Mouse (Mus musculus) large intestine, adult 2 months (tissue): ENCODE data around the gene Pmel. TPM values are rescaled to one million over a fixed set of nuclear protein-coding genes. Genes with fewer than 3 reads are reported as not detected.

Source experiments
- DNase-seq: peaks from one replicate; pipeline ENCODE4 v3.0.0-alpha.2; 2012; ENCODE audit warnings: low read depth, low spot score
- WGBS: fragments of 180-500 bp; shearing (Covaris S2); methylation state at CpG from one replicate; pipeline ENCODE4 v1.1.7; 2018; 5-methylcytosine and 5-hydroxymethylcytosine counted together
- polyA plus RNA-seq: library from polyadenylated mRNA; depleted of rRNA; stranded (reverse); fragments of >200 nt; gene quantifications from 2 replicates; pipeline ENCODE4 v1.2.3, GENCODE M21; 2012; rRNA removed

The Pmel gene
- 2.6 and 2.8 TPM in 2 replicates for polyA plus RNA-seq

DNA sequence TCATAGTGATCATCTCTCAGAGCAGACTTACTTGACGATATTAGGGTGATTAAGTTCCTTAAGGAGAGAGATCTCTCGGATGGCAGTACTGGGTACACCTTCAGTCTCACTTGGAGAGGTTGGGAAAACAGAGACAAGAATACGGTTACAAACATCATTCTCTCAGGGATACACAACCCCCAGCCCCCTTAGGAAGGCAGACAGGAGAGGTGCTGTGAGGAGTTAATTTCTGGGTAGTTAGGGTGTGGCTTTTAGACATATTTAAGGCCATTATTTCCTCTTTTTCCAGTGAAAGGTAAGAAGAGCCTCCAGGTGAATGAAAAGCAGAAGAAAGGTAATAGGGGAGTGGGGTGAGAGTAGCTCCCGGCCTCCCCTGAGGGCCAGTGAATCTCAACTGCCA lies at the start of gene Pmel:
TSS of gene Pmel (plus strand) at position 301 of the 400 bp plus-strand sequence.
- WGBS = 19% methylated on average over 4 of the region's 4 CpGs
- DNase-seq = no peak

DNA sequence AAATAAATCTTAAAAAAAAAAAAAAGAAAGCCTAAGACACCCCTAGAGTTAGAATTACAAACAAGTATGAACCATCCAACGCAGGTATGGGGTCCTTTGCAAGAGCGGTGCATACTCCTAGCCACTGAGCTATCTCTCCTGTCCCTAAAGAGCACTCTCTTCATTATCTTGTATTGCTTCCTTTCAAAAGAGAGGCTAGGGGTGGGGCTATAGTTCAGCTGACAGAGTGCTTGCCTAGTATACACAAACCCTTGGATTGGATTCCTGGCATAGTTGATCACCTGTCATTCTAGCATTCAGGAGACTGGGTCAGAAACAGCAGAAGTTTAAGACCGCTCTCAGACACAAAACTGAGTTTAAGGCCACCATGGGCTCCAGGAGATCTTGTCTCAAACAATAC lies 48.7 kb upstream of the Pmel start:
- no peak for DNase-seq
- 64% methylated on average over 3 of the region's 3 CpGs for WGBS

DNA sequence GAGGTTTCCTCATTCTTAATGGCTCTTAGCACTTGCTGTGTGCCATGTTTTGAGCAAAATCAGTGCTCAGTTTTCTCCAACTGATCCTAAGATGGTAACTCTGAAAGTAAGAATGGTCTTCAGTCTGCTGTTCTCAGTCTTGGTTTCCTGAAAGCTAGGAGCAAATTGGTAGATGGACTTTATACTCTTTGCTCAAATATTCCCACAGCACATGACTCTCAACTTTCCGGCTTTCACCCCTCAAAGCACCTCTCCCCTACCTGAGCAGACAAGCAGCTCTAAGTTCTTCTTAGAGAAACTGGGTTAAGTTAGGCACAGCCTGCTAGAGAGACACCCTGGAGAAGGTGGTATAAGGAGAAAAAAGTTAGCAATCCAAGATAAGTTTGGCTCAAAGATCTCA lies 47.3 kb upstream of the Pmel start:
- WGBS = 30% methylated on average over 1 of the region's 1 CpGs

DNA sequence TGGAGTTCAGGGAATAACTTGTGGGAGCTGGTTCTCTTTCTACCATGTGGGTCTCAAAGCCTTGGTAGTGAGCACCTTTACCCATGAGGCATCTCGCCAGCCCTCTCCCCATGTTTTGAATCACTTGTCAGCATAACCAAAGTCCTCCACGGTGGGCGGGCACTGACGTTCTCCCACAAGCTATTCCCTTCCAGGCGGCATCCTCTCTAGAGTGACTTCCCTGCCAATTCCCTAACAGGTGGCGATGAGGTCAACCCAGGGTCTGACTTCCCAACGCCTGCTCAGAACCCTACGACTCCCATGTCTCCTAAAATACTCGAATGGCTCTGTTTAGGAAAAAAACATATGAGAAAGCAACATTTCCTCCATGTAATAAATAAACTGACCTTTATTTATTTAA lies 46.2 kb upstream of the Pmel start:
- WGBS = 48% methylated on average over 9 of the region's 9 CpGs
- no peak for DNase-seq

More for the DNA sequence above, 47.3 kb upstream of the Pmel start:
- no peak for DNase-seq

DNA sequence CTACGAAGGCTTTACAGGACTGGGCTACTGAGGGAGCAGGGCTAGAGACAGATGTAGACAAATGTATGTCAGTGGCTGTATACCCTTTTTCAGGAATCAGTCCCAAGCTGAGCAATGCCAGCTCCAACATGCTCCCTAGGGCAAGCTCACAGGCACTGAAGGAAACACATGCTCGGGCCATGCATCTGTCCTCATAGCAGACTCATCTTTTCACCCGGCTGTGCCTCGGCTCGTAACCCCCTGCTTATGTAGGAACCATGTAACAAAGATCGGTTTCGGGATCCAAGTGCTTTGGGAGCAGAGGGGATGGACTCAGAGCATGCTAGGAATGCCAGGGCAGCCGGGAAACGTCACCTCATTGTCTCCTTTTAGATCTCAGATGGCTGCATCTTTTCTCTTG lies 44.5 kb upstream of the Pmel start:
- DNase-seq = no peak
- WGBS = 52% methylated on average over 9 of the region's 9 CpGs

DNA sequence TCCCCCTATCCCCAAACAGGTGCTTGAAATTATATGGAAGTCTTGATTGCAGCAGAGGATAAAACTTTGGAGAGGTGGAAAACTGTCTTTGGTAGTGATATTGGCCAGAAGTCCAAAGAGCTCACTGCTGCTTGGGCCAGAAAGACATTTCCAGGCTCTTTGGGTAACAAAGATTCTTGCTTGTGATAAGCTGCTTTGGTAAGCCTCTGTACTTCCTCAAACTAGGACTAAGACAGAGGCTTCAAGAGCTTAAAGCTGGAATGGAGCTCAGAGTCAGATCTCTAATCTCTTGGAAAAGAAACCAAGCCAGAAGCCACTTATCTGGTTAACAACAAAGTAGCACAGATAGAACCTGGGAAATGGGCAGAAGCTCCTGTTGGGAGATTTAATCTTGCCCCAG lies 41.5 kb upstream of the Pmel start:
- DNase-seq = no peak

DNA sequence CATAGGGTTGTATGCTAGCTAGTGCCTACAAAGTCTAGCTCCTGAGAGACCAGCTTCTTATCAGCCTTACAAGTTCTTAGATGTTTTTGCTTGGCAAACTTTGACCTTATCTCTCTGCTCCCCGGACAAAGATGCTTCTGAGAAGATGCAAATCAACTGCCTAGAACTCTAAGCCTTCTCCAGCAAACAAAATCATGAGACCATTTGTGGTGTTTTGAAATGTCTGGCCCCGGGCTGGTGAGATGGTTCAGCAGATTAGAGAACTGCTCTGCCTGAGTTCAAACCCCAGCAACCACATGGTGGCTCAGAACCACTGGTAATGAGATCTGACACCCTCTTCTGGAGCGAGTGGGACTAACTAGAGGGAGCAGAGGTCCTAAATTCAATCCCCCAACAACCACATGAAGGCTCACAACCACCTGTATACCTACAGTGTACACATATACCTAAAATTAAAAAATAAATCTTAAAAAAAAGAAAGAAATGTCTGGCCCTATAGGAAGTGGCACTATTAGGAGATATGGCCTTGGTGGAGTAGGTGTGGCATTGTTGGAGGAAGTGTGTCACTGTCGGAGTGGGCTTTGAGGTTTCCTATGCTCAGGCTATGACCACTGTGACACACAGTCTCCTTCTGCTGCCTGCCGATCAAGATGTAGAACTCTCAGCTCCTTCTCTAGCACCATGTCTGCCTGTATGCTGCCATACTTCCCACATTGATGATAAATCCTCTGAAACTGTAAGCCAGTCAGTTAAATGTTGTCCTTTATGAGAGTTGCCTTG lies 40.4 kb upstream of the Pmel start:
- 56% methylated on average over 5 of the region's 5 CpGs for WGBS
- DNase-seq = no peak

DNA sequence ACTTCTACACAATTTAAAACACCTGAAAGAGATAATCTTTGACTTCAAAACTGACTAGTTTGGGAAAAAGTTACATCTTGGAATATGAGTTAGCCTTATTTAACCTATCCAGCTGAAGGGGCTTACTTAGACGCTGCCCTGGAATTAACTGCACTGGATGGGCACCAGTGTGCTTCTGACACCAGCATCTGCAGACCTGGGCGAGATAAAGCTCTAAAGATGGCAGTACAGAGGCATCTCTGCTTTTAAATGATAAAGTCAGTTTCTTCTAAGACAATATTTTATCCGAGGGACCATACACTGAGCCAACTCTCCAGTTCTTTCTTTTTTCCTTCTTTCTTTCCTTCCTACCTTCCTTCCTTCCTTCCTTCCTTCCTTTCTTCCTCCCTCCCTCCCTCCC lies 39.2 kb upstream of the Pmel start:
- no peak for DNase-seq
- WGBS = 79% methylated on average over 3 of the region's 3 CpGs

DNA sequence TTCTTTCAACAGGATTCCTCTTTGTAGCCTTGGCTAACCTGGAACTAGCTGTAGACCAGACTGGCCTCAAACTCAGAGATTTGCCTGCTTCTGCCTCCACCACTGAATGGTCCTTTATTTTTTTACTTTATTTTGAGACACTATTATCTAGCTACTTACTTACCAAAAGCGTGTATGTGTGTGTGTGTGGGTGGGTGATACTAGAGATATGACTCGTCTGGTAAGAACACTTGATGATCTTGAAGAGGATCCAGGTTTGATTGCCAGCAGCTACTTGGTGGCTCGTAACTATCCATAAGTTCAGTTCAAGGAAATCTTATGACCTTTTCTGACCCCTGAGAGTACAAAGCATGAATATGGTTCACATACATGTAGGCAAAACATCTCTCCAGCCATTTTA lies 38.7 kb upstream of the Pmel start:
- no peak for DNase-seq
- 73% methylated on average over 3 of the region's 3 CpGs for WGBS

DNA sequence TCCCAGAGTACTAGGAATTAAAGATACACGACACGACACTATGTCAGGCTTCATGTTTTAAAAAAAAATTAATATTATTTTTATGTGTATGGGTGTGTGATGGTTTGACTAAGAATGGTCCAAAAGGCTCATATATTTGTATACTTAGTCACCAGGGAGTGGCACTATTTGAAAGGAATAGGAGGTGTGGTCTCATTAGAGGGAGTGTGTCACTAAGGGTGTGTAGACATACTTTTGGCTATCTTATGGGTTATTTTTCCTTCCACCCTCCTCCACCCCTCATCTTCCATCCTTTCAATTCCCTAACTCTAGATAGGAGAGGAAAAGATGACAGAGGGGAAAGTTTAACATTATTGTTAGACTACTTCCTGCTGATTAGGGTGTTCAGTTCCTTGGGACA lies 38.2 kb upstream of the Pmel start:
- WGBS = 89% methylated on average over 2 of the region's 2 CpGs
- DNase-seq = no peak

DNA sequence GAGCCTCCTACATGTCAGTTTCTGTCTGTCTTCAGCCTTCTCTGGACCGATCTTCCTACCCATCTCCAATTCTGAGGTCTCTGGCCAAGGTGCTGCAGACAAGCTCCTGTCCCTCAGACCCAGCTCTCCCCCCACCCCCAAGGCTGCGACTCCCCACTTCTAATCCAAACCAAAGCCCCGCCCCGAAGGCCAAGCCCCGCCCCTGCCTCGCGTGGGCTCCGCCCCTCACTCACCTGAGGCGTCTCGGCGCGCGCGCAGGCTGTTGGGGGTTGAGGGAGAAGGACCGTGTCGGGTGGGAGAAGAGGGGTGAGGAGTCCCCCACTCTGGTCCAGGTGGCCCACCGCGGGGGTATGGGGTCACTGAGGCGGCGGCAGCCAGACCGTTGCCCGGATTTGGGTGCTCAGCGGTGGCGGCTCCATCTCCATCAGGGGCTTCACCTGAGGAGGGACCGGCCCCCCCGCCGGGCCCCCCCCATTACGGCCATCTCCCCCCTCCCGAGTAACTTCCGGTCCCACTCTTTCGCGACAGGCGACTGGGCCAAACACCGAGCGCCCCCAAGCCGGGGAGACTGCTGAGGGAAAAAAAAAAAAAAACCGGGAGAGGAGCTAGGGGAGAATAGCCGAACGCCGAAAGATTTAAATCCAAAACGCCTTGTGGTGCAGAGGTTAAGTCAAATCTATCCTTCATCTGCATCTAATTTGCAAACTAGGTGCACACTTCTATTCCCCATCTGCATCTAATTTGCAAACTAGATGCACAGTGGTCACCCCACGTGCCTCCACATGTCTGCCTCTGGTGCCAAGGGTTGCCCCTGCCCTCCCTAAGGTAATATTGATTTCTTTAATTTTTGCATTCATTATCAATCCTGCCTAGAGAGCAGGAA lies 35.0 kb upstream of the Pmel start:
- WGBS = 2% methylated on average over 42 of the region's 42 CpGs
- DNase-seq = no peak

DNA sequence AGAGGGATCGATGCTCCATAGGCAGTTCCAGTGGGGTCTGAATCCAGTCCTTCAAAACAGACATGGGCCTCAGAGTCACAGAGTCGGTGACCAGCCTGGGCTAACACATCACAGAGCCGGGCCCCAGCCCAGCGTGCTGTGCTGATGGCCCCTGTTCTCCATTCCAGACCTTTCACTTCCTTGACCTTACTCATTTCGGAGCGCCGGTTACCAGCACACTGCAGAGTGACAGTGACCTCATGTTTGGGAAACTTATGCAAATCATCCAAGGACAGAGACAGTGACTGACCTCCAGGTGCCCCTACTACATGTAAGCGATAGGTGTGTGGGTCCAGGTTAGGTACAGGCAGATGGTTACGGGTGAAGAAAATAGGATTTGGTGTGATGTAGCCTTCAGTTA lies 32.8 kb upstream of the Pmel start:
- 92% methylated on average over 9 of the region's 9 CpGs for WGBS
- DNase-seq = no peak

DNA sequence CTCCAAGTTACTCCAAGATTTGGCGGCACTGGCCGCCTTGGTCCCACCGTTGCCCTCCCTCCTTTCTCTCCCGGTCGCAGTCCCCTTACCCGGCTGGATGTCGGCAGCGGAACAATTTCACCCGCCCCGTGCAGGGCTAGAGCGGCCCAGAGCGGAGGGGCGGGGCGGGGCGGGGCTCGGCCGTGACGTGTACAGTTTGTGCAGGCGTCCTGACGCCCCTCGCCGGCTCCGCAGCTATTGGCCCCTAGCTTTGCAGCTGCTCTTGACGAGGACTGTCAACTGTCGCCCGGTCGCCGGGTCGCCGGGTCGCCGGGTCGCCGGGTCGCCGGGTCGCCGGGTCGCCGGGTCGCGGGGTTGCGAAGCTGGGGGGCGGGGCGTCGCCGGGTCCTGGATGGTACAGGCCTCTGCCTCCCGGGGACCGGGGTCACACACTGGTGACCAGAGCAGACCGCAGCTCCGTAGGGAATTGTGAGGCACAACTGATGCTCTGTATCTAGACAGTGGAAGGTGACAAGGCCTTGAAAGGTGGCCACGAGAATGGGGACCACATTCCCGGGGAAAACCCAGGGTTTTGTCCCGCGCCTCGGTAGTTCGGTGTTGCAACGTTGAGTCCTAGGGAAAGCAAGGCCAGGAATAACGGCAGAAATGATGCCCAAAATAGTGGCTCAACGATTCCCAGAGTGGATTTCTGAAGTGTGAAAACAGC lies 30.1 kb upstream of the Pmel start, which contains the start of gene Suox:
TSS of gene Suox (minus strand) at position 311 of the 706 bp plus-strand sequence.
- no peak for DNase-seq

DNA sequence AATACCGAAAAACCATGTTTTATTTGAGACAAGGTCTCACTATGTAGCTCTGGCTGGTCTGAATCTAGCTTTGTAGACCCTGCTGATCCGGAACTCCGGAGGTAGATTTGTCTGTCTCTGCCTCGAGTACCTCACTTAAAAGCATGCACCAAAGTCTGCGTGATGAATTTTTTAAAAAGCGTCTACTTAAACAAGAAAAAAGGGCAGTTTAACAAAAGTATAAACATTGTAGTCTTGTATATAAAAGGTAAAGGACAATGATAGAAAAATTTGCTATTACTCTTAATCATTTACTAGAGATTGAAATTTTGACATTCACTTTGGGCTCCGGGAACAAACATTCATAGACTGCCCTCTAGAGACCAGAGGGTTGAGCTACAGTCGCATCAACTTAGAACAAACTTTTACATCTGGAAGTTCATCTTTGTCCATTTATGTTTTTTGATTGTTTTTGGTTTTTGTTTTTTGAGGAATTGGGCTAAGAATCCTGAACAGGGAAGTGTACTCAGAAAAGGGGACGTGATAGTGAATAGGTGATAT lies 29.5 kb upstream of the Pmel start:
- WGBS = under 1% methylated on average over 9 of the region's 9 CpGs
- no peak for DNase-seq

More for the DNA sequence above, 30.1 kb upstream of the Pmel start, which contains the start of gene Suox:
- under 1% methylated on average over 60 of the region's 60 CpGs for WGBS

DNA sequence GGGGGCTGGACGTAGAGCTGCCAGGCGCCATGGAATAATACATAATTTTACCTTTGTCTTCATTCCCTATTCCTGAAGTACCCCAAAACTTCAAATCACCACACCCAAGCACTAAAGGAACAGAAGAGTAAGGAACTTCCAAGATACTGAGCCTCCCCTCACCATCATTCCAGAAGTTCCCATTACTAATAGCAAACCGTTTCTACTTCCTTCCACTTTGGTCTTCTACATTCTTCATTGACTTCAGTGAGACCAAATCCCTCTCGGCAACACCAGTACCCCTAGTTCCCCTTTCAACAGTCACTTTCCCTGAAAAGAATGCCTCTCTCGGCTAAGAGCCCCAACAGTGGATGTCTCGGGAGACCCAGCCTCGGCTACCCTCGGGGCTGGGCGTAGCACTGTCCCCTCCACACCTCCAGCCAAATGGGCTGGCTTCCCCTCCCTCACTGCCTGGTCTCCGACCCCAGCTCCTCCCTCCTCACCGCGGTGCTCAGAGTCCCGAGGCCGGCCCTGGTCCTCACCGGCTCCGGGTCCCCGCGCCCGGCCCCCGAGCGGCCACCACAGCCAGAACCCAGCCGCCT lies 8.5 kb upstream of the Pmel start:
- DNase-seq = no peak

DNA sequence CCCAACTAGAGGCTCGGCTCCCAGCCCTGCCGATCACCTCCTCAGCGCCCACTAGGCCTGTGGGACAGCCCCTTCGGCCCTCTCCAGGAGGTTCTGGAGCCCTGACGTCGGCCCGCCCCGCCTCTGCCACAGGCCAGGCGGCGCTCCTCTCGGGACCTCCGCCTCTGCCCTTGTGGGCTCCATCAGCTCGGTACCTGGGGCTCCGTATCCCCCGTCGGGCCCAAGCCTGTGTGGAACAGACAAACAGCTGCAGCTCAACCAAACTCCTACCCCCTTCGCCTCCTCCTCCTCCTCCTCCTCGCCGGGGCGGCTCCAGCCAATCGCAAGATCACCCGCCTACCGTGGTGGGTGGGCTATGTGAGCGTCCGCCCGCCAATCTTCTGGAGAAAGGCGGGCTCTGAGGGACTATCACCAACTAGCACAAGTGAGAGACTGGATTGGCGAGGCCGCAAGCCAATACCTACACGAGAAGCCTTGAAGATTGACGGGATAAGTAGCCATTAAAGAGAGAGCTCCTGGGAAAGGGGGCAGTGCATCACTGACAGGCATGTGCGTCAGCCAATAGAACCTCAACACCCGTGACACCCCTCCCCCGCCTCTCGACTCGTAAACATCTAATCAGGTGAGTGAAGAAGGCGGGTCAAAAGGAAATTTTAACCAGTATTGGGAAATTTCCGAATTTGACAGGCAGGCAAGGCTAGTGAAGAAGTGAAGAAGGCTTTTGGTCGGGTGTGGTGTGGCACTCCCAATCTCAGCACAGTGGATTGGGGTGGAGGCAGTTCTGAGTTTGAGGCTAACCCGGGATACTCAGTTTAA lies 7.8 kb upstream of the Pmel start, which contains the start of gene Rab5b:
TSS of gene Rab5b (minus strand) at position 273 of the 816 bp plus-strand sequence.
- WGBS = under 1% methylated on average over 40 of the region's 40 CpGs

More for the DNA sequence above, 8.5 kb upstream of the Pmel start:
- WGBS = 1% methylated on average over 22 of the region's 22 CpGs

DNA sequence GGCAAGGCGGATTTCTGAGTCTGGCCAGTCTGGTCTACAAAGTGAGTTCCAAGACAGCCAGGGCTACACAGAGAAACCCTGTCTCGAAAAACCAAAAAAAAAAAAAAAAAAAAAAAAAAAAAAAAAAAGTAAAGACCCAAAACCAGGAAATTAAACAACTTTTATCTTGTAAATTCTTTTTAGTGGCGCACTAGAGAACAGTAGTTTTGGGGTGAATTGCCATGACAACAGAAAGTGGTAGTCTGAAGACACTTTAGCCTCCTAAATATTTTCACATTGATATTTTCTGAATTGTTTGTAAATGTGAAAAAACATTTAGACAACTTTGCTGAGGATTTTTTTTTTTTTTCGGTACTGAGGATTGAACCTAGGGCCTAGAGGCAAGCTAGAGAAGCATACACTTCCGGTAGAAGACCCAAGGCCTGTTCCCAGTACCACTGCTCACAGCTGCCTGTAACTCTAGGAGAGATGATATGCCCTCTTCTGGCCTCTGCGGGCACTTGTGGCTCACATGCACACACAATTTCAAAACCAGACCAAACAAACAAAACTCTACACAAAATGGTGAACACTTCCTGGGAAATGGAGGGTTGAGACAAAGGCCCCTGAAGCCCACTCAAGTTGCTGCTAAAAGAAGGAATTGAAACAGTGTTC lies 6.8 kb upstream of the Pmel start:
- no peak for DNase-seq
- 81% methylated on average over 6 of the region's 6 CpGs for WGBS

More for the DNA sequence above, 7.8 kb upstream of the Pmel start, which contains the start of gene Rab5b:
- DNase-seq = peak; percentile 95

DNA sequence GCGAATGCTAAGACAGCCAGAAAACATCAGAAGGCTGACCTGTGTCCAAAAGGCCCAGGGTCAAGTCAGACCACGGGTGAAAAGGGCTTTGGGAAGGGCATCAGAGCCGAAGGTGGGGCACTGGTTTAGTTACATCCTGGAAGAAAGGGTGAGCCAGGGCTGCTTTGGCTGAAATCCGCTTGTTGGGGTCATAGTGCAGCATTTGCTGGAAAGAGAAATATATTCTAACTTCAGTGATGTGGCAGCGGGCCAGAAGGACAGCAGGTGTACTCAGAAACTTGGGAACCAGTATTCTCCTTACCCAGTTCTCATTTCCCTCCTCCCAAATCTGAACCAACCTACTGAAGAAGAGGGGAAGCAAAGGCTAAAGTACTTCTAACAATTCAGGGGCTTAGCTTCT lies 5.0 kb upstream of the Pmel start:
- 19% methylated on average over 5 of the region's 5 CpGs for WGBS
- no peak for DNase-seq
